Mouse (Mus musculus) hindbrain, embryonic 11.5 days (tissue): Measurements from ENCODE around the gene Adh1. TPM values are rescaled to one million over a fixed set of nuclear protein-coding genes. Genes with fewer than 3 reads are reported as not detected.
A peak's percentile ranks its signal among the peaks of the same experiment; 100 is the strongest.

Source experiments
- ATAC-seq: fragments of 200-750 bp; cut with Nextera tagmentation; 2 replicates; pipeline ENCODE4 v1.8.0; 2017; ENCODE audit warnings: mild to moderate bottlenecking, moderate TSS enrichment, moderate library complexity; ENCODE audit not compliant: low FRiP score
- DNase-seq: peaks from one replicate; pipeline ENCODE4 v3.0.0-alpha.2; 2015; ENCODE audit warnings: low spot score
- H3K27ac ChIP-seq: fragments of 300-500 bp; sonication (generic); 2 replicates; pipeline ENCODE4 v1.5.1; 2014; ENCODE audit warnings: mild to moderate bottlenecking, low read depth, low read length
- H3K27me3 ChIP-seq: fragments of 300-500 bp; sonication (generic); 2 replicates; pipeline ENCODE4 v1.6.1; 2014; ENCODE audit warnings: mild to moderate bottlenecking, low read length, moderate library complexity, mixed read lengths; ENCODE audit not compliant: control insufficient read depth, insufficient read depth
- H3K36me3 ChIP-seq: fragments of 300-500 bp; sonication (generic); 2 replicates; pipeline ENCODE4 v1.6.1; 2014; ENCODE audit warnings: mild to moderate bottlenecking, low read length, moderate library complexity, mixed read lengths; ENCODE audit not compliant: control insufficient read depth, insufficient read depth
- H3K4me1 ChIP-seq: fragments of 300-500 bp; sonication (generic); replicated peaks from 2 replicates; pipeline ENCODE4 v1.6.1; 2014; ENCODE audit warnings: low read length, mixed read lengths; ENCODE audit not compliant: control insufficient read depth, insufficient read depth
- H3K4me2 ChIP-seq: fragments of 300-500 bp; sonication (generic); replicated peaks from 2 replicates; pipeline ENCODE4 v1.6.1; 2014; ENCODE audit warnings: mild to moderate bottlenecking, low read depth, low read length
- H3K4me3 ChIP-seq: fragments of 300-500 bp; sonication (generic); 2 replicates; pipeline ENCODE4 v1.5.1; 2014; ENCODE audit warnings: low read depth, low read length
- H3K9ac ChIP-seq: fragments of 300-500 bp; sonication (generic); 2 replicates; pipeline ENCODE4 v1.6.1; 2014; ENCODE audit warnings: low read depth, low read length
- H3K9me3 ChIP-seq: fragments of 300-500 bp; sonication (generic); 2 replicates; pipeline ENCODE4 v1.6.1; 2016; ENCODE audit warnings: low read length; ENCODE audit not compliant: control insufficient read depth
- WGBS: fragments of 180-500 bp; shearing (Covaris S2); extraction: QIAGEN DNeasy Blood & Tissue Kit; methylation state at CpG from one replicate; pipeline ENCODE4 v1.1.7; 2014; 5-methylcytosine and 5-hydroxymethylcytosine counted together
- polyA plus RNA-seq: library from polyadenylated mRNA; unstranded; fragments of >200 nt; fragmentation: Nextera tagmentation; extraction: Ambion mirVana; gene quantifications from 2 replicates; pipeline ENCODE4 v1.2.1, GENCODE M21; 2014

Adh1 gene
- polyA plus RNA-seq, 1 experiment from 2014 or later = 0.29 TPM

DNA sequence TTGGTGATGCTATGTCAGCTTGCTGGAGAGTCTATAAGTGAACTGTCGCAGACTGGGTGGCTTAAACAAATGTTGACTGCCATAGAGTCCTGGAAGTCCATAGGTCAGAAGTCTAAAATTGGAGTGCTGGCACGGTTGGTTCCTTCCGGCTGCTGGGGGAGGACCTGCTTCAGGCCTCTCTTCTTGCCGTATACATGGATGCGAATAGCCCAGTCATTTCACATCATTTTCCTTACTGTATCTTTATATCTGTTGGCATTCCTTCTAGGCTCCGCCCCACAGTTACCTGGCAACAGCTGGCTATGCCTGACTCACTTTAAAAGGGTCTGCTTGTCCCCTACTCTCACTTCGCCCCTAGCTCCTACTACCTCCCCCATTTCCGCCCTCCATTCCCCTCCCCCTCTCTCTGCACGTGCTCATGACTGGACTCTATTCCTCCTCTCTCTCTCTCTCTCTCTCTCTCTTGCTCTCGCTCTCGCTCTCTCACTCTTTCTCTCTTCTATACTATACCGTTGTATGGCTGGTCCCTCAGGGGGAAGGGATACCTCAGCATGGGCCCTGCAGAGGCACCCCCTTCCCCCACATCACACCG lies 36.3 kb upstream of the Adh1 start:
- Histone ChIP-seq H3K27me3 (no peaks in the 10 kb centered on the region), H3K27ac (no peak overlapping the region), H3K4me1 (no peaks in the 10 kb centered on the region), H3K4me3 (no peak overlapping the region), H3K4me2 (no peak overlapping the region), H3K36me3 (no peaks in the 10 kb centered on the region), H3K9ac (no peak overlapping the region), H3K9me3 (no peaks in the 10 kb centered on the region)
- DNase-seq = no peak
- 86% methylated on average over 13 of the region's 13 CpGs for WGBS
- ATAC-seq = no peak

- ATAC-seq = no peak
- H3K27ac ChIP-seq = no peak overlapping the region
- no peak for DNase-seq
Observed at GRCm38 (mm10) chr3:138225331-138225730, 35.5 kb upstream of the Adh1 start.

DNA sequence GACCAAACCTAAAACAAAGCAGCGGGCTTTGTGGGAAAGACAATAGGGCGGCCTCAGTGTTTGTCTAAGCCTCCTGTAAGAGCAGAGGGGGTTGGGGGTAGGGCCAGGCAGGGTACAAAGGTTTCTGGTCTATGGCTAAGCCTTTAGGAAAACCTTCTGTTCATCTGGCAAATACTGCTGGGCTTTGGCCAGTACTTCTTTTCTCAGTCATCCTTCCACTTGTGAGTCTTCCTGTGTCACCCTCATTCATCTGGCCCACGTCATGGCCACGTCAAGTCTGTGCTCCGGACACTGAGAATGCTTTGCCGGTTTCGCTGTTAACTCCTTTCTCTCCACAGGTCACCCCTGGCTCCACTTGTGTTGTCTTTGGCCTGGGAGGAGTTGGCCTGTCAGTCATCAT lies 34.9 kb upstream of the Adh1 start:
- no peaks in the 10 kb centered on the region for H3K4me1 ChIP-seq
- H3K9me3 ChIP-seq = no peaks in the 10 kb centered on the region
- no peak overlapping the region for H3K9ac ChIP-seq
- no peak overlapping the region for H3K4me2 ChIP-seq
- no peaks in the 10 kb centered on the region for H3K36me3 ChIP-seq
- 26% methylated on average over 7 of the region's 7 CpGs for WGBS
- no peak overlapping the region for H3K4me3 ChIP-seq
- no peak overlapping the region for H3K27ac ChIP-seq
- peak; percentile 15 for DNase-seq
- 0 out of 2 replicates have a peak, but pooled peaks have one; percentile 20 for ATAC-seq
- no peaks in the 10 kb centered on the region for H3K27me3 ChIP-seq

More at GRCm38 (mm10) chr3:138225331-138225730, 35.5 kb upstream of the Adh1 start:
- no peaks in the 10 kb centered on the region for H3K4me1 ChIP-seq
- no peaks in the 10 kb centered on the region for H3K36me3 ChIP-seq
- 66% methylated on average over 7 of the region's 7 CpGs for WGBS
- no peak overlapping the region for H3K4me2 ChIP-seq
- no peak overlapping the region for H3K4me3 ChIP-seq
- no peaks in the 10 kb centered on the region for H3K27me3 ChIP-seq
- H3K9me3 ChIP-seq = no peaks in the 10 kb centered on the region
- no peak overlapping the region for H3K9ac ChIP-seq

DNA sequence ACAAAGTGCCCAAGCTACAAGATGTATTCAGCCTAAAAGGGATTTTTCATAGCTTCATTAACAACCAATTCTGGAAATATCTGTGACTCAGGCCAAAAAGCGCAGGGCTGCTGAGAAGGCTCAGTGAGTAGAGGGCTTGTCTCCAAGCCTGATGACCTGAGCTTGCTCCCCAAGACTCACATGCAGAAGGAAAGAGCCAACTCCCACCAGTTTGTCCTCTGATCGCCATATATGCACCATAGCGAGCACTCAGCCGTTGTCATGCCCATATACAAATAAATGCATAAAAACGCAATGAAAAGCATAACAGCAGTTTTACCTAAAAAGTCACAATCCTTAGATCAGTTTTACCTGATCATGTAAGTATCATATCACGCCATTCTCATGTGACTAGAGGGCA lies 34.3 kb upstream of the Adh1 start:
- H3K9ac ChIP-seq = no peak overlapping the region

DNA sequence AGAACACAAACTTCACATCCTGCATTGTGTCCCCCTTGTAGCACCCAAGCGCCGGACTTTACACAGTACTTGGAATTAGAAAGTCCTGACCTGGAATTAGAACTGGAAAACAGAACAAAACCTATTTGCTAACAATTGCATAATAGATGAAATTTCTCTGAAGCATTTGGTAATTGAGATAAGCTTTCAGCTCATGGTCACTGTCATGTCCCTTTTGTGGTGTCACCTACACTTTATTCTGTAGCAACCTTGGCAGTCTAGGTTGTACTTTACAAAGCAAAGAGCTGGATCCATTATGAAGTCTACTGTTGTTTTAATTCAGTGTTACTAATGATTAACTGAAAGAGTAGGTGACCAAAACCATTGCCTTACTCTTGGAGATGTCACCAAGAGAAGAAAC lies 33.7 kb upstream of the Adh1 start:
- Histone ChIP-seq H3K36me3 (no peaks in the 10 kb centered on the region), H3K9me3 (no peaks in the 10 kb centered on the region), H3K4me1 (no peaks in the 10 kb centered on the region), H3K4me3 (no peak overlapping the region), H3K4me2 (no peak overlapping the region), H3K9ac (no peak overlapping the region), H3K27me3 (no peaks in the 10 kb centered on the region), H3K27ac (no peak overlapping the region)
- ATAC-seq (no peak), DNase-seq (no peak)
- WGBS = 95% methylated on average over 2 of the region's 2 CpGs

More for the DNA sequence above, 34.3 kb upstream of the Adh1 start:
- Histone ChIP-seq H3K4me3 (no peak overlapping the region), H3K4me2 (no peak overlapping the region), H3K27me3 (no peaks in the 10 kb centered on the region), H3K4me1 (no peaks in the 10 kb centered on the region), H3K9me3 (no peaks in the 10 kb centered on the region), H3K36me3 (no peaks in the 10 kb centered on the region), H3K27ac (no peak overlapping the region)
- 96% methylated on average over 6 of the region's 6 CpGs for WGBS
- no peak for DNase-seq
- ATAC-seq = no peak

DNA sequence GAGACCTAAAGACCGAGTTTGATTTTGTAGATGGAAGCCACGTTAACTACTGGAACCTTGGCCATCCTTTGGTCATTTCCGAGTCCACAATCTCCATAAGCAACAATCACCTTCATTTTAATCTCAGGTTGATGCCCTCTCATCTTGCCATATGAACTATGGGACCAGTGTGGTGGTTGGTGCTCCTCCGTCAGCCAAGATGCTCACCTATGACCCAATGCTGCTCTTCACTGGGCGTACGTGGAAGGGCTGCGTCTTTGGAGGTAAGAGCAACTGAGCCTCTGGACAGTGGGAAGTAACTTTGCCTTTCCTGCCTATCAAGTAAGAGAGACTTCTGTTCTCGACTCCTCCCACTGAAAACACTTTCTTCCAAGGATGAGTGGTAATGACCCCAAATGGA lies 33.0 kb upstream of the Adh1 start:
- ATAC-seq (no peak), DNase-seq (no peak)
- Histone ChIP-seq H3K9me3 (no peaks in the 10 kb centered on the region), H3K36me3 (no peaks in the 10 kb centered on the region), H3K27me3 (no peaks in the 10 kb centered on the region), H3K27ac (no peak overlapping the region), H3K9ac (no peak overlapping the region), H3K4me1 (no peaks in the 10 kb centered on the region), H3K4me2 (no peak overlapping the region), H3K4me3 (no peak overlapping the region)
- WGBS = 98% methylated on average over 8 of the region's 8 CpGs

DNA sequence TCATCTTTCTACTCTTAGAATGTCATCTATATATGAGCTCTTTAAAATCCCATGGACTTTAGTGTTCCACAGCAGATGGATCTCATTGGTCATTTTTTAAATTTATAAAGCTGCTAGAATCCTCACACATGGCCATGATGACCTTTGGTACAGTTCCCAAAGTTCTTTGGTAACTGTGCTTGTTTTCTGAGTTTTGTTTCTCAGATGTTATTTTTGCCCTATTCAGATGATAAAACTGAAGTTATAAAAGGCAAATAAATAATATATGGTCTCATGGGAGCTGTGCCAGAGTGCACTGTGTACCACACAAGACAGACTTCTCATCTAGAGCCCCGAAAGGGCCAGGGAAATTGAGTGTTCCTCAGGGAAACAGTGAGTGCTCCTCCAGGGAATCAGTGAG lies 31.3 kb upstream of the Adh1 start:
- H3K36me3 ChIP-seq = no peaks in the 10 kb centered on the region
- DNase-seq (no peak), ATAC-seq (no peak)
- no peaks in the 10 kb centered on the region for H3K27me3 ChIP-seq
- no peaks in the 10 kb centered on the region for H3K4me1 ChIP-seq
- no peak overlapping the region for H3K4me2 ChIP-seq
- H3K9ac ChIP-seq = no peak overlapping the region
- H3K27ac ChIP-seq = no peak overlapping the region
- H3K4me3 ChIP-seq = no peak overlapping the region
- 86% methylated on average over 1 of the region's 1 CpGs for WGBS
- no peaks in the 10 kb centered on the region for H3K9me3 ChIP-seq

DNA sequence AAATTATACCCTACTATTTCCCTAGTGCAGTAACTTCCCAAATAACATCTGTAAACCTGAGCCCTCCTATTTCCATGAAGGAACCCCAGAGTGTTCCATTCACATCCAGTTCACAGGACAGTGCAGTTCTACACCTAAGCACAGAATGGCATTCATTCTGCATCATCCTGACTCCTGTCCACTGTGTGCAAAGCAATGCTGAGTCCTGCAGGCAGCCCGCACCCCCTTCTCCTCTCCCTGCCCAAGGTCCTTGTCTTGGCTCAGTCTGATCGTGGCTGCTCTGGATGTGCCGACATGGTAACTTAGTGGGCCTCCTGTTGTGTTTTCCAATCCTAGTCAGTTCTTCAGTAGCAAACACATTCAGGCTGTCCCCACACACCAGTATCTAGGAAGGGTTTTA lies 30.5 kb upstream of the Adh1 start:
- no peak overlapping the region for H3K9ac ChIP-seq
- no peaks in the 10 kb centered on the region for H3K9me3 ChIP-seq
- no peaks in the 10 kb centered on the region for H3K4me1 ChIP-seq
- 73% methylated on average over 3 of the region's 3 CpGs for WGBS
- H3K27me3 ChIP-seq = no peaks in the 10 kb centered on the region
- no peak overlapping the region for H3K4me3 ChIP-seq
- no peak overlapping the region for H3K4me2 ChIP-seq
- no peak overlapping the region for H3K27ac ChIP-seq
- ATAC-seq (no peak), DNase-seq (no peak)
- H3K36me3 ChIP-seq = no peaks in the 10 kb centered on the region

GRCm38 (mm10) chr3:138231531-138231930 lies 29.3 kb upstream of the Adh1 start:
- H3K27me3 ChIP-seq = no peaks in the 10 kb centered on the region
- no peak for DNase-seq
- no peak overlapping the region for H3K27ac ChIP-seq
- H3K4me1 ChIP-seq = no peaks in the 10 kb centered on the region
- H3K4me3 ChIP-seq = no peak overlapping the region
- no peak overlapping the region for H3K4me2 ChIP-seq
- no peaks in the 10 kb centered on the region for H3K36me3 ChIP-seq
- ATAC-seq = no peak
- no peak overlapping the region for H3K9ac ChIP-seq
- WGBS = 79% methylated on average over 2 of the region's 2 CpGs
- H3K9me3 ChIP-seq = no peaks in the 10 kb centered on the region
